Mouse (Mus musculus): ENCODE results near the gene Trappc10.

Trappc10 gene

DNA sequence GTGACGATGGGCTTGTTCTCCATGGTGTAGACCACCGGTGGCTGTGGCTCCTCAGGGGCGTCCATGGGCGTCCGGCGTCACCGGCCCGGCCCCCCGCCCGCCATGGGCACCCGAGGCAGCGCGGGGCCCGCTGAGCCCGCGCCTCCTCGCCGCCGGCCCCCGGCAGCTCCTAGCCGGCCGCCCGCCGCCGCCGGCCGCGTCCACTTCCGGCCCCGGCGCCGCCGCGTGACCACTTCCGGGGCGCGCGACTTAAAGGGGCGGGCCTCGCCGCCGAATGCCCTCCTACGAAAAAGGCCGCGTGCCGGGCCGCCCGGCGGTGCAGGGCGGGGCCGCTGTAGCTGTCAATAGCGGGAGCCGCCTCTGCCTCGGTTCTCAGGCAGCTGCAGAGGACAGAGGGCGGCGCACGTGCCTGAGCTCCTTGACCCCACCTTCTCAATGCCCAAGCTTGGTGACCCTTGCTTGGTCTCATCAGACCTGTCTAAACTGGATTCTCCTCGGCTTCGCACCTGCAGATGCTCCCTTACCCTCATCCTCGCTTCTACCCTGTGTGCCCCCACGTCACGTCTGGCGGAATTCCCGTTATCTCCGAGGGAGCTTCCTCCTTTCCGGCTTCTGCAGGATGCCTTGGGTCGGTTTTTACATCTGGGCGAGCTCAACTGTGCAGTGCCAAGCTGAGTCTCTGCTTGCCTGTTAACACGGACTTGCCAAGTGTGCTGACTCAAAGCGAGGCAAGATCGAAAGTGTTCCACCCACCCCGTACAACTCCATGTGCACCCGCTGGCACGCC is at the start of gene Trappc10:
Gene Trappc10 (minus strand): TSS at position 204 of the 787 bp plus-strand sequence.
- peak; percentile 87 for DNase-seq (ENCODE audit: low read depth)

DNA sequence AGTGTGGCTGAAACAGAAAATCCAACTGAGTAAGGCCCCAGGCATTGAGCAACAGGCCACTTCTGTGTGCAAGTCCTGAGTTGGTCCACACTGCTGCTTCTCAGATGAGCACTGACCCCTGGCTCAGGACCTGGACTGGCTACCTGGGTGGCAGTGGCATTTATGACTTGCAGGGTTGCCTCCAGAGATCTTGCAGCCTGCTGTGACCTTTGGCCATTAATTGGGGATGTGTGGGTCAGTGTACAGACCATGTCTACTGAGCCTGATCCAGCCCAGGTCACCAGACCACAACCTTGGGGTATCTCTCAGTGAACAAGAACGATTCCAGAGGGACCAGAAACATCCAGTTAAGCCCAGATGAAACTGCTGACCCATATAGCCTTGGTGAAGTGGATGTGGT is 49.1 kb upstream of the Trappc10 start:
- no peak for DNase-seq (ENCODE audit: low read depth)

DNA sequence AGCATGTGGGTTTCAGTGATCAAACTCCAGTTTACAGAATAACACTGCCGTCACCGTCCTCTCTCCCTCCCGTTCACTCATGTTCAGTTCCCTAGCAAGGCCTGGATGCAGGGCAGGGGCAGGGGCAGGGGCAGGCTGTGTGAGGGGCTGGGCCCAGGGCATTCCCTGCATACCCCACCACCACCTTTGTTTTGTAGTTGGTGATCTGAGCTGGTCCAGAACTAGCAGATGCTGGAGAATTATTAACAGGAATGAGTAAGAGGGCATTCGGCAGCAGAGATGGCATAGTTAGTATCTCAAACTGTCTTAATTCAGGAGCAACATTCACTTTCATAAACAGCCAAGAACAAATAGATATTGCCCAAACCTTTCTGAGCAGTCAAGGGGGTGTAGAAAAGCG is 47.9 kb upstream of the Trappc10 start:
- no peak for DNase-seq (ENCODE audit: low read depth)

DNA sequence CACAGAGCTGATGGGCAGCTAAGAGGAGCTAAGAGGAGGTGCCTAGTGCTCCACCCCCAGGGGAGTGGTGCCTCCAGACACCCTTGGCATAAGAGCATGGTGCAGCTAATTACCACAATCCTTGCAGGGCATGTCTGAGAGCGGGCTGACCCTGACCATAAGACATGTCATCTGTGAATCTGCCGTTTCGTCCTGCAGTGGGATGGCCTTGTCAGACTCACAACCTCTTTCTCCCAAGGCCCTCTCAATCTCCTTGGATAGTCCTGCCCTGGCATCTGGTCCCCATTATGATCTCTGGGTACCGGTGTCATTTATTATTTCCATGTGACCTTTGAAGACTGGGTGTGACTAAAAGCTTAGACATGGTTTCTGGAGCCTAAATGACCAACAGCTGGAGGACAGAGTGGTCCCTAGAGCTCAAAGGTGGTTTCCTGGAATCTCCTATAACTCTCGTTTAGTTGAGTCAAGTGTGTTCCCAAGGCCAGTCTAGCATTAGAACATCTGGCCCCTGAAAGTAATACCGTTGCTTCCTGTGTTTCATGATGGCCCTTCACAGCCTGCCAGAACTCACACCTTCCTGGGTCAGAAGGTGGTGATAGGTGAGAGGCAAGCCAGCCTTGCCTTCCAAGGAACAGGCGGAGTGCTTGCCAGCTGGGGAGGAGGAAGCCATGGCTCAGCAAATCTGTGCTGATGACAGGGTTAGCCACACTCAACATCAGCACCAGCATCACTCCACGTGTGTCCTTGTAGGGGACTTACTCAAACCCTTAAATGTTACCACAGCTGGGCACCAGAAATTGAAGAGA is 46.5 kb upstream of the Trappc10 start:
- no peak for DNase-seq (ENCODE audit: low read depth)

DNA sequence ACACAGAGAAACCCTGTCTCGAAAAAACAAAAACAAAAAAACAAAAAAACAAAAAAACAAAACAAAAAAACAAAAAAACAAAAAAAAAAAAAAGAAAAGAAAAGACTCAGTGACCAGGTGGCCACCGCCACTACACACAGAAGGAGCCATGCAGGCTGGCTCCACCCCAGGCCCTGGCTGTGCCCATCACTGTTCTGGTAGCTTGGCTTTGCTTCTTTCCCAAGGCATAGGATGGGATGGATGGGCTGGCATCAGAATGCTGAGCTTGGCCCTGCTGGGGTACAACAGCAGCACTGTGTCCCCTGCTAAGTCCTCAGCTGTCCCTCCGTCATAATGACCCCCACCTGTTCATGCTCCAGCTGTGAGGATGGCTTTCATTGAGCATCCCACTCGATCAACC is 44.5 kb upstream of the Trappc10 start:
- DNase-seq (ENCODE audit: low read depth), result no peak

DNA sequence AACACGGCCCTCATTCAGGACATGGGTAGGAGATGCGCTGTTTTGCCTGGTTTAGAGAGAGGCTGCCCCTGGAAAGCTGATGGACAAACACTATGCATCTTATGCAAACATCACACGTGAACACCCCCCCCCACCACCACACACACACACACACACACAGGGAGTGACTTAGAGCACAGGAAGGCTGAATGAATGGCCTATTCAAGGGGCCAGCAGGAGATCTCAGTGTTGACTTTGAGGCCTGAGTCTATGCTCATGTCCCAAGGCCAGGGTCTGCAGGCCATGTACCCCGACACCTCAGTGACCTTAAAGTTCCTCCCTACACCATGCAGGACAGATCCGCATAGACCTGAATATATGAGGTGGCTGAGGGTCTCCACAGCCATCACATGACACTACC is 43.7 kb upstream of the Trappc10 start:
- no peak for DNase-seq (ENCODE audit: low read depth)

DNA sequence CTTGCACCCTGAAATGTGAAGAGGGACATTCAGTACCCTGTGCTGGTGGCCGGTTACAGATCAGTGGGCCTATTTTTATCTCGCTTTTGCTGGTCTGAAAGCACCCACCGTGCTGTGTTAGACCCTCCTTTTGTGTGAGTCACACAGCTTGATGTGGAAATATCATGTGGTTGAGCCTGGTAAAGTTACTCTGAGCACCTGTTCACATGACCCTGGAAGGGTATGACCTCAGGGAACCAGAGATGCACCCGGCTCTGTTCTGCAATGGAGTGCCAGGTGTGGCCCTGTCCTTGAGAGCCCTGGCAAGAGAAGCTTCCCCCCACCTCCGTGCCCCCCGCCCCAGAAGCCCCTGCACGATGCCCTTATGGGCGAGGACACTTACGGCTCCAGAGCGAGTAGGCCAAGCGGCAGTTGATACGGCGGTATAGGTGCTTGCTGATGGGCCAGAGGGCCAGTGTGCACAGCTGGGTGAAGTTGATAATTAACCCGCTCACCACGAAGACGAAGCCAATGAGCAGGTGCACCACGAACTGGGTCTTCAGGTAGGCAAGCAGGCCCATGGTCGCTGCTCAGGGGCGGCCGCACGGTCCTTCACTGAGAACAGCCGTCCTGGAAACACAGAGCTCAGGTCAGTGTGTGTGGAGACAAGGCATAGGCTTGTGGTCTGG is 43.2 kb upstream of the Trappc10 start:
- no peak for DNase-seq (ENCODE audit: low read depth)

DNA sequence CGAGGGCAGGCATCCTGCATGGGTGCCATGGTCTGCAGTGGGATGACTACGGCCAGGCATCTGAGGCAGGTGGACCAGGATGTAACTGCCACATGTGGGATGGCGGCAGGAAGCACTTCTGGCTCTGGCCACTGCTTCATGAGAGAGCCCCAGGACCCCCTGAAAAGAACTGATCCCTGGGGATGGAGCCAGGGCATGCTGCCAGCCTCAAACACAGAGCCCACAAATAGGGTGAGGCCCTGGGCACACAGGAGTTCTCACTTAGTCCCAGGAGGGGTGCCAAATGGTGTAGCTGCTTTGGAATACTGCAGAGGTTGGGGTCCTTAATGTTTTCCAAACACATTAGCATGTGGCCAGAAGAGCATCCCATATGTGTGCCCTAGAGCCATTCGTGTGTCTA is 41.5 kb upstream of the Trappc10 start:
- DNase-seq (ENCODE audit: low read depth), result no peak

DNA sequence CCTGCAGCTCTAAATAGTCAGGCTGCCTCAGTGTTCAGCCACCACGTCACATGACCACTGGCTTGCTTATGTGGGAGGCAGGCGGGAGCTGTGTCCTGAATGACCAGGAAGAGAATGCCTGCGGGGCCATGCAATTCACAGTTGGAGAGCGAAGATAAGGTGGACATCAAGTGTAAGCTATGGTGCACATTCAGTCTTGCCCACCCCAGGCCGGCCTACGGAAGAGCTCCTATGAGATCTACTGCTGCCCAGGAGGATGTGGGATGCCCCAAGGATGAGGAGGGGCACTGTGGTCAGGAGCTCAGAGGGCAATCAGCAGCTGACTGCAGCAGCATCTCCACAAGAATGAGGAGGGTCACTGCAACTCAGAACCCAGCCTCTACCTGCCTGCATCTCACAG is 41.0 kb upstream of the Trappc10 start:
- DNase-seq (ENCODE audit: low read depth), result no peak

DNA sequence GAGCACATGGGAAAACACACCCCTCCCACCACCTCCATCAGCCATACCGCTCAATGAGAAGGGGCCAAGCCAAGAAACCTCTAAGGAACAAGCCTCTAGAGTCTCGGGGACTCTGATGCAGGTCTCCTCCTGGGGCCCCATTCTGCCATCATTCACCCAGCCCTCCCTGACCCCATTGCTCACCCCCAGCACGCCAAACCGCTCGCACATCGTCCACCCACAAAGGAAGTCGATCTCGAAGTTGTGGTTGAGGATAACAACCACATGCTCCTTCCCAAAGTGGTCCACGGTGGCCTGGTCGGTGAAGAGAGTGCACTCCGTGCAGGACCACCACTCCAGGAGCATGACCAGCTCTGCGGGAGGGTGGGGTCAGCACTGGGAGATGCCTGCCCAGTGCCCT is 40.4 kb upstream of the Trappc10 start:
- no peak for DNase-seq (ENCODE audit: low read depth)

DNA sequence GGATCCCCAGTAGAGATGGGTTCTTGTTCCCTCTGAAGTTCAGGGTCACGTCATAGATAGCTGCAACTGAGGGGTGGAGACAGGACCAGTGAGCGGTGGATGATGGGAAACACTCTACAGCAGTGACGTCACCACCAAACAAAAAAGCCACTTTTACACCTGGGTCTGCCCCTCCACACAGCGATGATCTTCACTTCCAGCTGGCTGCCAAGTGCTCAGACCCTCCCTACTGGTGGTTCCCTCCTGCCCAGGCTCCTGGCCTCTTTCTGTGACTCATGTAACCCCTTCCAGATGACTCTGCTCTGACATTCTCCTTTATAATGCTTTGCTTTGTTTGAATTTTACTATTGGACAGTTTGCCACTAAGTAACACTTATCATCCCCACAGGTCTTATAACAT is 38.0 kb upstream of the Trappc10 start:
- DNase-seq (ENCODE audit: low read depth), result no peak

DNA sequence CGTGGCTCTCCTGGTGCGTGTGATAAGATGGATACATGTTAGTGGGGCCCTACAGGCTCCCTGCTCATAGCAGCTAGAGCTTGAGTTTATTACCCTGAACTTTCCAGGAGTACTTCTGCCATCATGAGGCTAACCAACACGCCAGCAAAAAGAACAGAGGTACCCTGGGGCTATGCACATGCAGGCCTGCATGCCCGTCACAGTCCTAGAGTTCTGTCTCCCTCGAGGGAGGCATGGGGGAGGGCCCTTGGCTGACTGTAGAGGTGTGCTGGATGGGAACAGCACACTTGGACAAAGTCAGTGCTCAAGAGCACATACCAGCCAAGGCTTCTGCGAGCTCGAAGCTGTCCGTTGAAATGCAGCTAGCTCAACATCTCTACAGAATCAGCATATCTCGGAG is 36.0 kb upstream of the Trappc10 start:
- DNase-seq (ENCODE audit: low read depth), result no peak

DNA sequence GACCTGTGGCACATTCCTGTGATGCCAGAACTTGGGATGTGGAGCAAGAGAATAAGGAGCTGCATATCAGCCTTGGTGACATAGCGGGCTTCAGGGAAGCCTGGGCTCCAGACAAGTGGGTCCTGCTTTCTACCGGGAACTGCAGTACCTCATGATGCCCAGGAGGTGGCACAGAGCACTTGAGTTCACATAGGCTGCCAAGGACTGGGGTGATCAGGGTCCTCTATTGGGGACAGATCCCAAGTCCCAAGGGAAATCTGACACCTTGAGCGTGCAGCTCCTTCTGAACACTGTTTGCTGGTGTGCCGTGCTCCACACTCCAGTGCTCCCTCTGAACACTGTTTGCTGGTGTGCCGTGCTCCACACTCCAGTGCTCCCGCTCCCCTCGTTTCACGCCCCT is 34.8 kb upstream of the Trappc10 start:
- peak; percentile 76 for DNase-seq (ENCODE audit: low read depth)

DNA sequence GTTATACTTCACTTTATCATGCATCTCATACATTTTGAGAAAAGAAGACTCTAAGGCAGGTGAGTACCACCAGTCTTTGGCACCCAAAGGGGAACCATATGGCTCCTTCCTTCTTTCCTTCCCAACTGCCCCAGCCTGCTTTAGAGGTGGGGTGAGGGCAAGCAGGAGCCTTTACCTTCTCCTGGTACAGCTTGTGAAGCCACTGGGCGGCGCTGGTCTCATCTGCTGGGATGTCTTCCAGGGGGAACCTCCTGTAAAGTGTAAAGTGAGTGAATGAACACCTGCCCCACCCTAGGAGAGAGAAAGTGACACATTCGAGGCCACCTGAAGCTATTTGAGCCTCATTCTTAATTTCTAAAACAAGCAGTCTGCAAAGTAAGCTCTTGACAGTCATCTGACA is 33.4 kb upstream of the Trappc10 start:
- DNase-seq (ENCODE audit: low read depth), result no peak

DNA sequence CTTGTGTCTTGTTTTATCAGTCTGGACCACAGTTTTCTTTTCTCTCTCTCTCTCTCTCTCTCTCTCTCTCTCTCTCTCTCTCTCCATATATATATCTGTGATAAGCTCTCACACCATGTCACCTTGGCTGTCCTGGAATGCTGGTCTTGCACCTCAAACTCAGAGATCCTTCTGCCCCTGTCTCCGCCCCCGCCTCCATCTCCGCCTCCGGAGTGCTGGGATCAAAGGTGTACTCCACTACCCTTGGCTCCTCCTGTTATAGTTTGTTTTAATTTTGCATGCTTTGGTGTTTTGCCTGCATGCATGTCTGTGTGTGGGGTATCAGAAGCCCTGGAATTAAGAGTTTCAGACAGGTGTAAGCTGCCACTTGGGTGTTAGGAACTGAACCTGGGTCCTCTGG is 31.8 kb upstream of the Trappc10 start:
- no peak for DNase-seq (ENCODE audit: low read depth)

DNA sequence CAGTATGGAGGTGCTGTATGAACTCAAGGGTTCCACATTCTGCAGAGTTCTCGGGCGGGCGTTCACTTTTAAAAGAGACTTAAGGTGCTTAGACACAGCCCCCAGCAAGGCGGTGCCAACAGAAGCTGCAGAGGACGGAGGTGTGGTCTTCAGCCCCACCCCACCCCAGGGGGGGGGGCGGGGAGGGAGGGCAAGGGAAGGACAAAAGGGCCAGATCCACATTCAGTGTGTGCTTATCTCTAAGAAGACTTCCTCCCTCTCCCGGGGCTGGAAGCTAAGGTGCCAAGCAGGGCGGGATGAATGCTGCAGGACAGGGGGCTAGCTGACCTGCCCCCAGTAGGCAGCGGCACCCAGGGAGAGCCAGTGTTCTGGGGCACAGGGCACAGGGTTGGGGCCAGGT is 28.5 kb upstream of the Trappc10 start:
- DNase-seq (ENCODE audit: low read depth), result no peak

DNA sequence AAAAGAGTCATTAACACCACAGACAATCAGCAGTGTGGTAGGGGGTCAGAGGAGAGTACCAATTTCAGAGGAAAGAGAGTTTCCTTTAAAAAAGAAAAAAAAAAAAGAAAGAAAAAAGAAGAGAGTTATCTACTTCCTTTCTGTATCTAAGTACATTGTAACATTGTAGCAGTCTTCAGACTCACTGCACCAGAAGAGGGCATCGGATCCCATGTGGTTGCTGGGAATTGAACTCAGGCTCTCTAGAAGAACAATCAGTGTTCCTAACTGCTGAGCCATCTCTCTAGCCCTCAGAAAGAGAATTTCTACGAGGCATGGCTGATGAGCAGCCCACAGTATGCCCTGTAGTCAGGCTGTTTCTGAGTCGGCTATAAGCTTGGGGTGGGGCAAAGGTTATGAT is 21.4 kb upstream of the Trappc10 start:
- no peak for DNase-seq (ENCODE audit: low read depth)

DNA sequence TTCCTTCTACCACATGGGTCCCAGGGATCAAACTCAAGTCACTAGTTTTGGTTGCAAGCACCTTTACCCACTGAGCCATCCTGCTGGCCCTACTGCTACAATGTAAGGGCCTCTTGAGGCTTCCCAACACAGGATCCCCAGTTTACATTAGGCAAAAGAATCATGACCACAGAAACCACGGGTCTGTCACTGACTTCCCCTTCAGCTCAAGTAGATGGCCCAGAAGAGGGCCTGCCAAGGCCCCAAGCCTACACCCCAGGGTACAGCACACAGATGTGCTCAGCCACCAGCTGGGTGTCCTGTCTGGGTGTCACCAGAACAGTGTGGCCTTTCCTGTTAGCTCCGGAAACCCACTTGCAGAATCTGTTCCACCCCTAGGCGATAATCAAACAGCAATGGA is 20.3 kb upstream of the Trappc10 start:
- no peak for DNase-seq (ENCODE audit: low read depth)

DNA sequence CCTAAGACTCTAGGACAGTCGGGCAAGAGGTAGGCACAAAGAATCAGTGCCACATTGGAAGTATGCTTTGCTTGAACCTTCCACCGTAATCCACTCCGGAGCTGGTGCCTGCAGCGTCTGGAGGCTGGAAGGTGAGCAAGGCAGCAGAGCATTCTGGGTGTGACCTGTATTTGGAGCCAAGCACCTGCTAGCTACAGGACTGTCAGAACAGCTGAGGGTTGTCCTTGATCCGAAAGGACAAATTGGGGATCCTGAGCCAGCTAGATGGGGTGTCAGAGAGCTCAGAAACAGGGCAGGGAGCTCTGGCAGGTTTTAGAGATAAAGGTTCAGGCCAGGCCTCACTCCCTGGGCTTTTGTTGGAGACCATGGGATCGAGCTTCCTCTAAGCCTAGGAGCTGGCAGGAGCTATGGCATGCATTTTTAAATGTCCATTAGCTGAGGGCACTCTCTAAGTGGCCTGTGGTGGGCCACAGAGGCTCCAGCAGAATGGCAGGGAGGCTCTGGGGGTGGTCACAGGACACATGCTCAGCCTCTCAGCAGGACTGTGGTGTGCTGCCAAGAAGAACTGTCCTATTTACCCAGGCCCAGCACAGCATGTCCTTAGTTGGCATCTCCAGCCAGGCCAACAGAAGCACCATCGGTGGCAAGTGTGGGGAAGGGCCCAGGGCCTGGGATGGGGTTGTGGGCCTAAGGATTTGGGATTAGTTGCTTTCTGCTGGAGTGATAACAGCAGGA is 16.6 kb upstream of the Trappc10 start:
- DNase-seq (ENCODE audit: low read depth), result no peak

DNA sequence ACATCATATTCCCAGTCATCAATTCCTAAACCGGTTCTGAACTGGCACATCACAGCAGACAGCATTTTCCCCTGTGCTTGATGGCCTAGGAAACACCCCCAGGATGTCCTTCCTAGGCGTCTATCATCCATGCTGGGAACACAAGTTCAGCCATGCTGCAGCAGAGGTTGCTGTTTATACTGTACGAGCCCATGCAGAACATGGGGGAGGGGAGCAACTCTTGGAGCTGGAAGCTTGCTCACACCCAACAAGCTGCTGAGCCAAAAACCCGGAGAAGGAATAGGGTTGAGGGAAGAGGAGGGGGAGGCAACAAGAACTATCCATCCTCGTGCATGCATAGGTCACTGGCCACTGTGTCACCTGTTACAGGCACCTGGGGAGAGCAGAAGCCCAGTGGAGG is 15.9 kb upstream of the Trappc10 start:
- no peak for DNase-seq (ENCODE audit: low read depth)

DNA sequence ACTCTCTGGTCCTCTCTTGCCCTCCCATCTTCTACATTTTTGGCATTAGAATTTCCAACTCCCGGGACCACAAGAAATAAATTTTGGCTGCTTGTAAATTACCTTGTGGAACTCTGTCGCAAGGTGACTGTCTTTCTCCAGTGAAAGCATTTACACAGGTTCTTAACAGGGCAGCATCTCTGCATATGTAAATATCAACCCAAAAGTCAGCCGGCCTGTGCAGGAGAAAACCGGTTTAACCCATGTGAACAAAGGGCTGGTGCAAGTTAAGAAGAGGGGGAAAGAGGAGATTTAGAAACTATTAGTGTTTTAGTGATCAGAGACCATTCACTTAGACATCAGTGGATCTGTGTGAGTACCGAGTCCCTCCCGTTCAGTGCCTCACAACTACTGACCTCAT is 15.3 kb upstream of the Trappc10 start:
- DNase-seq (ENCODE audit: low read depth), result no peak

DNA sequence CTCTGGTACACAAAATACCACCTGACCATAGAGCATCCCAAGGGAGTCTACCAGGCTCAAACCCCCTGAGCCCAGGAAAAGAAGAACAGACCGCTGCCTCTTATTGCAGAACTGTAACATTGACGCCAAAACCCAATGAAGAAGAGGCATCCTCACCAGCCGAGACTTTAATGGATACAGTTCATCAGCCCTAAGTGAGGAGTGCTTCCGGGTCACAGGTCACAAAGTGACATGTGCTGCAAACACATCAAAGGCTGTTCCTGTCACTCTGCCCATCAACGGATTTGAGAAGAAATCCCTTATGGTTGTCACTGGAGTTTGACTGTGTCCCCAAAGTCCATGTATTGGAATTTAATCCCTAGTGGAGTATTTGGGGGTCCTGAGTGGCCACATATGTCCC is 14.8 kb upstream of the Trappc10 start:
- no peak for DNase-seq (ENCODE audit: low read depth)

Data from naive thymus-derived CD4-positive, alpha-beta T cell, adult 2 months (primary cell).